Mouse (Mus musculus) lung, adult 2 months (tissue): Measurements from ENCODE around the gene Fxyd3. TPM values are rescaled to one million over a fixed set of nuclear protein-coding genes. Genes with fewer than 3 reads are reported as not detected.

Source experiments
- DNase-seq: peaks from one replicate; pipeline ENCODE4 v3.0.0; 2022
- H3K4me1 ChIP-seq: fragments of 200-500 bp; 2 replicates; pipeline ENCODE4 v1.6.1; 2011; ENCODE audit warnings: low read length; ENCODE audit not compliant: control insufficient read depth, insufficient read depth
- H3K4me3 ChIP-seq: fragments of 200-500 bp; replicated peaks from 2 replicates; pipeline ENCODE3; 2011; ENCODE audit warnings: low read depth, mild to moderate bottlenecking, control low read depth, low read length; ENCODE audit errors: extremely low read depth
- CTCF ChIP-seq: fragments of 200-500 bp; IDR thresholded peaks from 2 replicates; pipeline ENCODE4 v1.5.1; 2011; ENCODE audit warnings: mild to moderate bottlenecking, low read length, control low read depth; ENCODE audit not compliant: insufficient read depth
- POLR2A ChIP-seq: fragments of 200-500 bp; IDR thresholded peaks from 2 replicates; pipeline ENCODE4 v1.6.1; 2011; ENCODE audit warnings: low read depth, mild to moderate bottlenecking, control low read depth, low read length, borderline replicate concordance; ENCODE audit errors: extremely low read depth
- WGBS: fragments of 180-500 bp; shearing (Covaris S2); methylation state at CpG from one replicate; pipeline ENCODE4 v1.1.7; 2018; 5-methylcytosine and 5-hydroxymethylcytosine counted together
- polyA plus RNA-seq: library from polyadenylated mRNA; depleted of rRNA; stranded (reverse); fragments of >200 nt; gene quantifications from 2 replicates; pipeline ENCODE4 v1.2.3, GENCODE M21; 2012

Gene Fxyd3
- polyA plus RNA-seq, 1 experiment = 43.2 TPM

DNA sequence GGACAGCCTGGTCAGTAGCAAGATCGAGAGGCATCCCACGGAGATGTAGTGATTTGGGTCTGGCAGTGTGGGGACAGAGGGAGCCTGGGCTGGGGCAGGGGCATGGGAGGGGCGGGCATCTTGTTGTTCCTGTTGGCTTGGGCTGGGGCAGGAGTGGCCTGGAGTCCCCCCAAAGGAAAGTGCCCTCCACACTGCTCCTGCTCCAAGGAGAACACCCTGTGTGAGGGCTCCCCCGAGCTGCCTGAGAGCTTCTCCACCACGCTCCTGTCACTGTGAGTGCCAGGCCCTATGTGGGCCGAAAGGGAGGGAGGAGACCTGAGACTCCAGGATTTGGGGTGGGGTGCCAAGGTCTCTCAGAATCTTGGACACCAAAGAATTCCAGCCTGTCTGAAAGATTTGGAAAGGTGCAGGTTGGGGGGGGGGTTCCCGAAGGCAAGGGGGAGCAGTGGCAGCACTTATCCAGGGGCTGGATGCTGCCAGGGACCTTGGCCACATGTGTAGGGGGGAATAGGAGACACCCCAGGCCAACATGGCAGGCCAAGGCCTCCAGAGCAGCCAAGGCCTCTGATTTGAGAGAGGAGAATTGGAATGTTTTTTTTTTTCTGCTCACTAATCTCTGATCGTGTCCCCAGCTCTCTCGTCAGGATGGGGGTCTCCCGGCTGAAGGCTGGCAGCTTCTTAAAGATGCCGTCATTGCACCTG lies 16.4 kb downstream of the Fxyd3 start:
- Histone ChIP-seq H3K4me3 (no peak overlapping the region), H3K4me1 (no peaks in the 10 kb centered on the region)
- no peak for TF ChIP-seq CTCF
- no peak for TF ChIP-seq POLR2A
- 72% methylated on average over 11 of the region's 11 CpGs for WGBS
- DNase-seq = no peak

DNA sequence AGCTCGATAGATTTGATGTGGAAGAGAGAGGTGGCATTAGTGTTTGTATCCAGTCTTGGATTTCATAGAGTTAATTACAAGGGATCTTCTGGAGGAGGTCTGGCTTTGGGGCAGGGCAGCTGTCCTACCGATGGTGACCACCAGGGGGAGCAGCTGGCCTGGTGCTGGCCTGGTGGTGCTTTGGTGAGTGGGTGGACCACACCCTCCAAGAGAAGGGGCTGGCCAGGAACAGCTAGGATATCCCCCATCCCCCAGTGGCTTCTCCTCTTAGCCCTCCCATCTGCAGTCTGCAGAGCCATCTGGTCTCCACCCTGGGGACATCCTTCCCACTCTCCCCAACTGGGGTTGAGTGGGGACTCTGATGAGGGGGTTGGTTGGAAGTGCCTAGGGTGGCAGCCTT lies 17.4 kb downstream of the Fxyd3 start, which contains the start of gene Lgi4:
TSS of gene Lgi4 (plus strand) at position 235 of the 400 bp plus-strand sequence.
- peak; percentile 82 for DNase-seq
- H3K4me3 ChIP-seq = no peak within 1 kb of the TSS
- 5% methylated on average over 2 of the region's 2 CpGs for WGBS
- H3K4me1 ChIP-seq = no peaks in the 10 kb centered on the region
- TF ChIP-seq POLR2A (no peak), CTCF (peak; percentile 90)

DNA sequence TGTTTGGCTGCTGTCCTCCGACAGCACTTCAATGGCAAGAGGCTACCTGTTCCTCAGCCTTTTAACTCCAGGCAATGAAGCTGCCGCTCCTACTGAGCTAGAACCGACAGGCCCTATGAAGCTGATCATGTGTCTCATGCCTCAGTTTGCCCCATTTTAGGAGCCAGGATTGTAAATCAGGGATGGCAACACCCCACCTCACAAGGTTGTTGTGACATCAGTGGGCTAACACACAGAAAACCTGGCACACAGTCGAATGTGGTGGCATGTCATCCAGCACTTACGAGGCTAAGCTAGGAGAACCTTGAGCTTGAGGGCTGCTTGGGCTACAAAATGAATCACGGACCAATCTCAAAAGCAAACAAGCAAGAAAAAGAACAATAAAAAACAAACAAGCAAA lies 18.3 kb downstream of the Fxyd3 start:
- 84% methylated on average over 6 of the region's 6 CpGs for whole genome bisulfite sequencing
- Histone ChIP-seq H3K4me1 (no peaks in the 10 kb centered on the region), H3K4me3 (no peak overlapping the region)
- no peak for TF ChIP-seq CTCF
- DNase-seq = no peak

GRCm38 (mm10) chr7:31057730-31058129 lies 18.8 kb downstream of the Fxyd3 start:
- WGBS = 67% methylated on average over 5 of the region's 5 CpGs
- no peak overlapping the region for H3K4me3 ChIP-seq
- H3K4me1 ChIP-seq = no peaks in the 10 kb centered on the region; the same call in 1 of the 2 replicates
- TF ChIP-seq POLR2A (no peak), CTCF (no peak)
- no peak for DNase-seq

GRCm38 (mm10) chr7:31057071-31057470 lies 19.4 kb downstream of the Fxyd3 start, which contains the start of gene Fxyd1:
Fxyd1 (minus strand) TSS chr7:31057199.
- peaks cover 3% of the 10 kb centered on the region for H3K4me1 ChIP-seq
- WGBS = 74% methylated on average over 2 of the region's 2 CpGs
- no peak within 1 kb of the TSS for H3K4me3 ChIP-seq
- no peak for TF ChIP-seq CTCF
- DNase-seq = no peak

- TF ChIP-seq POLR2A (no peak), CTCF (no peak)
- DNase-seq = no peak
- H3K4me1 ChIP-seq = peaks cover 3% of the 10 kb centered on the region
- 79% methylated on average over 7 of the region's 7 CpGs for WGBS
- no peak overlapping the region for H3K4me3 ChIP-seq
These were observed 20.1 kb downstream of the Fxyd3 start for GRCm38 (mm10) chr7:31056448-31056847.

DNA sequence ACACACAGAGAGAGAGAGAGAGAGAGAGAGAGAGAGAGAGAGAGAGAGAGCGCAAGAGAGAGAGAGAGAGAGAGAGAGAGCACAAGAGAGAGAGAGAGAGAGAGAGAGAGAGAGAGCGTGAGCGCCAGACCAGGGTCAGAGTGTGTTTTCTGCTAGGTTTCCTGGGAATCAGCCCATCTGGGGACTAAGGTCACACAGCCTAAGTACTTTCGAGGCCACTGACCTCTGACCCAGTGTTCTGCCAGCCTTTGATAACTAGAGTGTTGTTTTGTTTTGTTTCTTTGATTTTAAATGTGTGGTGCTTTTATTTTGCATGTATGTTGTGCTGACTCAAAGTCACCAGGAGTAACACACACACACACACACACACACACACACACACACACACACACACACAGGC lies 20.6 kb downstream of the Fxyd3 start:
- 56% methylated on average over 3 of the region's 4 CpGs for WGBS
- TF ChIP-seq CTCF = no peak
- no peak for TF ChIP-seq POLR2A
- H3K4me3 ChIP-seq = no peak overlapping the region
- peaks cover 3% of the 10 kb centered on the region for H3K4me1 ChIP-seq
- DNase-seq = no peak

DNA sequence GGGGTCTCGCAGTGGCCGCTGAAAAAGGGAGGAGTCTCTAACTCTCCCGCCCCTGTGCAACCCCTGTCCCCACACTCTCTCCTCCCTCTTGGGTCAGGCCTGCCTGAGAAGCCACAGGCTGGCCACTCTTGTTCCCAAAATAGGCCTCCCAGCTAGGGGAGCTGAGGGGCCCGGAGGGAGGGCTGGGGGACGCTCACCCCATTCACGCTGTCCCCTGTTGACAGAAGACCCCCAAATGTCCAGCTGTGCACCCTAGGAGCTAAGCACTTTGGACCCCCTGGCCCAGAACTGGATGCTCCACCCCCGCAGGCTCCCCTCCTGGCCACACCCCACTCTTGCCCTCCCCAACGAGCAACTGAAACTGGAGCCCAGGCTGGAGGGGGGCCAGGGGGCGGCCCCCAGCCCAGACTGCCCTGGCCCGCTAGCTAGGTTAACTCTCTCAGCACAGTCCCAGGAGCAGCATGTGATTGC lies 21.1 kb downstream of the Fxyd3 start:
- peak; percentile 35 for DNase-seq
- Histone ChIP-seq H3K4me1 (peaks cover 3% of the 10 kb centered on the region), H3K4me3 (peak overlapping the region; percentile 60)
- TF ChIP-seq POLR2A (peak; percentile 61; the same call in 1 of the 2 replicates), CTCF (no peak)
- WGBS = 28% methylated on average over 10 of the region's 10 CpGs

DNA sequence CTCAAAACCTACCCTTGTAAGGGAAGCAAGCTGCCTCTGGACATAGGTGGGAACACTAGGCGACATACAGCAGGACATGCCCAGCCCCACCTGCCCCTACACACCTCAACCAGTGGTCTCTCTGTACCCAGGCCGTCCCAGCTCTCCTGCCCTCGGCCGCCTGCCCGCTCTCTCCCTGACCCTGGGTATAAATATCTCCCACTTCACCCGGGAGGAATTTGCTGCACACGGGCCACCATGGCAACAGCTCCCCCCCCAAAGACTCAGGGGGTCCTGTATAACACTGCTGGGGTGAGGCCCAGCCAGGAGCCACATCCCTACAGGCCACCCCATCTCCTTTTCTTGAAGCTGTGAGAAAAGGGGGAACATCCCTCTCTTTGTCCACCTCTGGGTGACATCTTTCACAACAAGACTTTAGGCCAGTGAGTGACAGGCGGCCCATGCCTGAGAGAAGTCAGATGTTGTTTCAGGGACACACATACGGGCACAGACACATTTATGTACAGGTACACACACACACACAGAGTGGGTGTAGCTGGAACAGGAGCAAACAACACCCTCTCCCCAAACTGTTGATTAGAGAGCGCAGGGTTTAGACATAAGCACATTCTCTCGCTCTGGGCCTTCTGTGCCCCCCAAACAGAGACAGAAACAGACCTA lies 21.7 kb downstream of the Fxyd3 start:
- no peak for DNase-seq
- Histone ChIP-seq H3K4me1 (peaks cover 3% of the 10 kb centered on the region), H3K4me3 (peak overlapping the region; percentile 60)
- TF ChIP-seq CTCF (no peak), POLR2A (peak; percentile 28; the same call in 1 of the 2 replicates)
- 49% methylated on average over 11 of the region's 11 CpGs for WGBS
